Mouse (Mus musculus): ENCODE measurements around the gene Abca1.

Abca1 gene

GRCm38 (mm10) chr4:53120038-53120685 is 39.5 kb downstream of the Abca1 start:
- no peak for DNase-seq

GRCm38 (mm10) chr4:53118643-53119042 is 41.1 kb downstream of the Abca1 start:
- no peak for DNase-seq

GRCm38 (mm10) chr4:53117610-53118009 is 42.1 kb downstream of the Abca1 start:
- DNase-seq, result peak; percentile 18 to 19

GRCm38 (mm10) chr4:53117076-53117475 is 42.6 kb downstream of the Abca1 start:
- DNase-seq, result no peak

GRCm38 (mm10) chr4:53115866-53116265 is 43.8 kb downstream of the Abca1 start:
- DNase-seq, result no peak

- DNase-seq, result no peak
Measured at GRCm38 (mm10) chr4:53115410-53115809, 44.3 kb downstream of the Abca1 start.

GRCm38 (mm10) chr4:53111919-53112355 is 47.8 kb downstream of the Abca1 start:
- DNase-seq, result no peak

- peak in 1 of 2 experiments; percentile 24 for DNase-seq
Measured at GRCm38 (mm10) chr4:53110356-53110755, 49.3 kb downstream of the Abca1 start.

GRCm38 (mm10) chr4:53109381-53109928 is 50.2 kb downstream of the Abca1 start:
- DNase-seq, result no peak

- no peak for DNase-seq
Measured at GRCm38 (mm10) chr4:53108194-53108593, 51.5 kb downstream of the Abca1 start.

GRCm38 (mm10) chr4:53106732-53107131 is 53.0 kb downstream of the Abca1 start:
- DNase-seq, result no peak

- DNase-seq, result no peak
Measured at GRCm38 (mm10) chr4:53106071-53106470, 53.6 kb downstream of the Abca1 start.

- DNase-seq, result no peak
Measured at GRCm38 (mm10) chr4:53104634-53105033, 55.1 kb downstream of the Abca1 start.

- DNase-seq, result no peak
Measured at GRCm38 (mm10) chr4:53102529-53102928, 57.2 kb downstream of the Abca1 start.

- no peak for DNase-seq
Measured at GRCm38 (mm10) chr4:53101306-53101705, 58.4 kb downstream of the Abca1 start.

- DNase-seq, result no peak
Measured at GRCm38 (mm10) chr4:53100492-53100891, 59.2 kb downstream of the Abca1 start.

GRCm38 (mm10) chr4:53094850-53095249 is 64.8 kb downstream of the Abca1 start:
- DNase-seq, result no peak

- DNase-seq, result no peak
Measured at GRCm38 (mm10) chr4:53094331-53094730, 65.4 kb downstream of the Abca1 start.

GRCm38 (mm10) chr4:53093615-53094014 is 66.1 kb downstream of the Abca1 start:
- no peak for DNase-seq

GRCm38 (mm10) chr4:53089641-53090040 is 70.1 kb downstream of the Abca1 start:
- DNase-seq, result no peak

- no peak for DNase-seq
Measured at GRCm38 (mm10) chr4:53088999-53089398, 70.7 kb downstream of the Abca1 start.

GRCm38 (mm10) chr4:53086636-53087035 is 73.1 kb downstream of the Abca1 start:
- no peak for DNase-seq

GRCm38 (mm10) chr4:53085634-53086033 is 74.1 kb downstream of the Abca1 start:
- no peak for DNase-seq

- no peak for DNase-seq
Measured at GRCm38 (mm10) chr4:53083071-53083470, 76.6 kb downstream of the Abca1 start.

GRCm38 (mm10) chr4:53082451-53082850 is 77.2 kb downstream of the Abca1 start:
- no peak for DNase-seq

Measured in cerebellum, postnatal 36 days (tissue).